Mouse (Mus musculus): ENCODE data around the gene Ift172. TPM values are rescaled to one million over a fixed set of nuclear protein-coding genes. Genes with fewer than 3 reads are reported as not detected.

Ift172 gene
- polyA plus RNA-seq (2012; rRNA removed), result 5.0 and 5.2 TPM in 2 replicates

DNA sequence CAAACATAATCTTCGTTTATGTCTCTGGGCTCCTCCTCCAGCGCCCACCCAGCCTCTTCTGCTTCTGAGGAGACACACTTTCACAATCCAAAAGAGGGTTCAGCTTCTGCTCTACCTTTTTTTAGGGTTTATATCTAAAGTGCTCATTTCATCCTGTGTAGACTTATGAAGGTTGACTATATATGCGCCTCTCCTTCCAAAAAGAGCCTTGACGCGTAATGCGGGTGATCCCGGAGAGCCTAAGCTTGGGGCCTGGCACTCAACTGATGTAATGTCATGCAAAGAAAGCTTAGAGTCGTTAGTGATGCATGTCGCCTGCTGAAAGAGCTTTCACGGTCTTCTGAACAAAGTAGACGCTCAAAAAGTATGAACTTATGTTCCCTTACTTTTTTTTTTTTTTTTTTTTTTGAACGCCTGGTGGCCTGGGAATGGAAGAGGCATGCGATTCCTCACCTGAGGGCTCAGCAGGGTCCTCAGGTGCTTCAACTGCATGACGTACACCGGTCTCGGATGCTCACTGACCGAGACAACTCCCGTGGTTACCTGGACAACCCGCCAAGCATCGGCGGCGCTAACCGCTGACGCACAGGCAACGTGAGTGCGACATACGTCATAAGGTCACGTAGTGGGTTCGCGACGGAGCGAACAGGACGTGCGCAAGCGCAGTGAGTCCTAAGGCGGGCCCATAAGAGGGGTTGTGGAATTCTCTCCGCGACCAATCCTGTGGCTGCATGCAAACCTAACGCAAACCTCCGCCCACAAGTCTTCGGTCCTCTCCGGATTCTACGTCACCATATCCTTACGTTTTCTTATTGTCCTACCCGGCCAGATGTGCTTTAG lies at the start of gene Ift172:
Gene Ift172, minus strand, starts transcription at position 596 of the 840 bp plus-strand sequence.

DNA sequence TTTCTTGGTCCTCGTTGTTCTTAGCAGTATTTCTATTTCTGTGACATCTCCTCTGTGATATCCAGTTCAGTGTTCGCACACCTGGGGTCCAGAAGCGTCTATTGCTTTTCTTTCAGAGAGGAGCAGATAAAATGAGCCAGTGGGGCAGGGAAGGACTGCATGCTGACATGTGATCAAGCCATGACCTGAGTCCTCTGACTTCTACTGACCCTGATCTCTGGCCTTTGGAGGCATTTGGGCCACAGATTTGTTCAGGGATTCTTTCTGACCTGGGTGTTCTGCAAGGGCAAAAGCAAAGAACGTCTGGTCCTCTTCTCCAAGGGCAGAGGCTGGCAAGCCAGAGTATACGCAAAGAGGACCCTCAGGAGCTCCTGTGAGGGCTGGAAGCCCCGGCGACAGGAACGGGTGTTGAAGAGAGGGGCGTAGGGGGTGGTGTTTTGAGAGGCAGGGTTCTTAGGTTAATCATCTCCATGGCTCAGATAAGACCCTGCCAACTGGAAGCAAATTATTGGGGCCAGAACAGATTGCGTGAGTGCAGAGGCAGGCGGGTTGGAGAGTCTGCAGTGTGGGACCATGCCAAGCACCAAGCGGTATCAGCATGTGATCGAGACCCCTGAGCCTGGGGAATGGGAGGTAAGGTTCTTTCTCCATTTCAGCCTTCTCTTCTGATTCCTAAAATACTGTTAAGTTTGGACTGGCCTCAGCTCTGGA lies 6.3 kb upstream of the Ift172 start, which contains the start of gene Gckr:
Gene Gckr, plus strand, starts transcription at position 397 of the 711 bp plus-strand sequence.

DNA sequence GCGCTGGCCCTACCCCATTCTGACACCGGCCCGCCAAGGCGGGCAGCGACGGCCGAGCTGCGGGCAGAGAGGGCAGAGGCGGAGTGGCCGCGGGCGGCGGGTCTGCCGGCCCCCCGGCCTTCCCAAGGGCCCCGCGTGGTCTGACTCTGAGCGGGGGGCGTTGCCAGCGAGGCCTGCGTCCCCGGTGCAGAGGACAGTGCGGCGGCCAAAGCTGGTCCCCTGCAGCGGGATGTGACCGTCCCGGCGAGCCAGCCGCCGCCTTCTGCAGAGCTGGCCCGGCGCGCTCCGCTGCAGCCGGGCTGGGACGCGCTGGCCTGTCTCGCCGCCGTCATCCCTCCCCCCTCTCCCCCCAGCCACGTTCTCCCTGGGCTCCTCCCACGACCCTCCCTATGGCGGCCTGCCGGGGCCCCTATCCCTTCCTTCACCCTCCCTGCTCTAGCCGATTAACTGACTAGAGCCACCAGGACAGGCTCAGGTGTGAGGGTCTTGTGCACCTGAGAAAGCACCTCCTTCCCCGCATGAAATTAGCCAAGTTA lies 4.8 kb upstream of the Ift172 start, which contains the start of gene Fndc4:
Gene Fndc4, minus strand, starts transcription at position 475 of the 536 bp plus-strand sequence.

DNA sequence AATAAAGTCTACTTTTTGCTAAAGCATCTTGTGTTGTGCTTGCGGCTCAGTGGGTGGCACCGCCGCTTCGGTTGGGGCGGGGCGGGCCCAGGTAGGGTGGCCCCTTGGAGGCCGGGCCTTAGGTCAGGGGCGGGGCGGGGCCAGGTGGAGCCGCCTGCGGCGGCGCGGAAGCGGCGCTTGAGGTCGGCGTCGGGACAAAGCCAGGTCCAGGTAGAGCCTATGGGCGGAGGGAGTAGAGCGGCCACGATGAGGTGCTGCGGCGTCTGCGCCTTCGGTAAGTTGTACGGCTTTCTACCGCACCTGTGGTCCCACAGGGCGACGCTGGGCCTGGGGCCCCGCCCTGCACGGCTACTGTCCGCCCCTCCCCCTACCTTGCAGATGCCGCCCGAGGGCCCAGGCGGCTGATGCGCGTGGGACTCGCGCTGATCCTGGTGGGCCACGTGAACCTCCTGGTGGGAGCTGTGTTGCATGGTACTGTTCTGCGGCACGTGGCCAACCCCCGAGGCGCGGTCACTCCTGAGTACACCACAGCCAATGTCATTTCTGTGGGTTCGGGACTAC lies 39.3 kb downstream of the Ift172 start, which contains the start of gene Krtcap3:
Gene Krtcap3, plus strand, starts transcription at position 151 of the 561 bp plus-strand sequence.

DNA sequence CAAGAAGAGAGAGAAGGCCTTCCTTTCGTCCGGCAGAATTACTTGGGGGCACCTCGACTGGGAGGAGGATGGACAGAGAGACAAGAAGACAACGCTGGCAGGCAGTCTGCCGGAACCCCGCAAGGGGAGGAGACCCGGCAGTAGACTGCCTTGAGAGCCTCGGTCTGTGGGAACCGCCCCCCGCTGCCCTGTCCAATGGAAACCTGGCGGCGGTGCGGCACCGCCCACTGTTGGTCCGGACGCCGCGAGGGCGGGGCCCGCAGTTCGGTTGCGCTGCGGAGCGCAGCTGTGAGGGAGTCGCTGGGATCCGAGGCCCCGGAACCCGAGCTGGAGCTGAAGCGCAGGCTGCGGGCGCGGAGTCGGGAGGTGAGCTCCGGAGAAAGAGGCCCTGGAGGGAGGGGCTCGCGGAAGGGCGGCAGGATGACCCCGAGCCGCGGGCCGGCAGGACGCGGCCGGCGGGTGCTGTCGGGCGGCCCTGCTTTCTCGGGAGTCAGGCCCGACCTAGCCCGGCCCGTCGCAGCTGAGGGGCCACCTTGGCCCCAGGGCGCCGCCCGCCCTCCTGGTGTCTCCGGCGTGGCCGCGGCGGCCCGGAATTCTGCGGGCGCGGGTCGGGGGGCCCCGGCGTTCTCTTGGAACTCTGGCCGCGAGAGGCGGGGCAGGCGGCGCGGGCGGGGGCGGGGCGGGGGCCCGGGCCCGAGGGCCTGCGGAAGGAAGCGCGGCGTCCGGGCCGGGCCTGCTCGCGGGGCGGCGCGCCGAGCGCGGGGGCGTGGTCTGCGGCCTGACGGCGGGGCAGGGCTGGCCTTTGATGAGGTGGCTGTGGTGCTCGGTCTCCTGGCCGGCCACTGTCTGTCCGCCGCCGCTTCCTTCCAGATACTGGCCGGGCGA lies 50.0 kb downstream of the Ift172 start, which contains the start of the genes Nrbp1 and Gm9970:
Gene Nrbp1, plus strand, starts transcription at position 228 of the 885 bp plus-strand sequence.
Gene Gm9970, minus strand, starts transcription at position 596 of the 885 bp plus-strand sequence.

DNA sequence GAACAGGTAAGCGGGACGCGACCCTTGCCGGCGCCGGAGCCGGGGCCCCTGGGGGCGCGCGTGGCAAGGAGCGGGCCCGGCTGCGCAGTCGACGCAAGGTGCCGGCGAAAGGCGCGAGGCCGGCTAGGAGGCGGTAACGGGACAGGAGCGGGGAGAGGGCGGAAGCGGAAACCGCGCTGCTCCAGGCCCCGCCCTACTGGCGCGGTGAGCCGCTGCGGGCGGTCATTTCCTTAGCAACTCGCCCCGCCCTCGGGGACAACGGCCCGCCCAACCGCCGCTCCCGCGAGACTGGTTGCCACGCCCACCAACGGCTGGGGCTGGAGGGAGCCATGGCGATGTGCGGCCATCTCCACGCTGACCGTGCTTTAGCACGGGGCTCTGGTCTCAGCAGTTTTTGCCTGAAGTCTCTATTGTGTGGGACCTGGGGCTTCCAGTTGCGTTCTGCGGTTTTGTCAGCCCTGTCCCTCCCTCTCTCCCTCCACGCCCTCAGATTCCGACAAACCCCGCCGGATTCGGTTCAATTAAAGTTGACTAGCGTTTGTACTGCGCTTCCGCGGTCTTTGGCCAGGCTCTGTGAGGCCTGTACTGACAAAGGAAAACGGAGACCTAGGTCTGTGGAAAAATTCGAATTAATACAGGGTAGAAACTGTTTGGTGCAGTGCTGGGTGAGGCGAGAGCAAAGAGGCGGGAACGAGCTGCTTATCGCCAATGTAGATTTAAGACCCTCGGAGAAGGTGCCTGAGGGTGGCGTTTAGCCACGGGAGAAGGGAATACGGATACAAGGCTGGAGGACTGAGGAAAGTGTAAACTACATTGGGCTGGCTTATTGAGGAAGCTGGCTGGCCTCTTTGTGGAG lies 70.2 kb downstream of the Ift172 start, which contains the start of gene Ppm1g:
Gene Ppm1g, minus strand, starts transcription at position 240 of the 856 bp plus-strand sequence.

Other genes starting within 250 kb of the Ift172 start
- gene Atraid, start 242.8 kb downstream of the Ift172 start, polyA plus RNA-seq (2012; rRNA removed), result 64.9 and 72.9 TPM in 2 replicates
- gene Slc5a6, start 242.2 kb downstream of the Ift172 start, polyA plus RNA-seq (2012; rRNA removed), result 4.8 and 4.9 TPM in 2 replicates
- gene Cad, start 236.3 kb downstream of the Ift172 start, polyA plus RNA-seq (2012; rRNA removed), result 6.5 and 9.2 TPM in 2 replicates
- not detected in 2 replicates for gene Dnajc5g, start 184.8 kb downstream of the Ift172 start, polyA plus RNA-seq (2012; rRNA removed)
- 0.21 and 0.24 TPM in 2 replicates for gene Slc30a3, start 182.9 kb downstream of the Ift172 start, polyA plus RNA-seq (2012; rRNA removed)
- 0.02 TPM in 1 of 2 replicates, not detected in the other for gene Trim54, start 174.4 kb downstream of the Ift172 start, polyA plus RNA-seq (2012; rRNA removed)
- not detected in 2 replicates for gene Ucn, start 152.3 kb downstream of the Ift172 start, polyA plus RNA-seq (2012; rRNA removed)
- 35.6 and 35.8 TPM in 2 replicates for gene Mpv17, start 136.9 kb downstream of the Ift172 start, polyA plus RNA-seq (2012; rRNA removed)
- 0.66 and 0.88 TPM in 2 replicates for gene Gm29609, start 111.2 kb downstream of the Ift172 start, polyA plus RNA-seq (2012; rRNA removed)
- gene Gtf3c2, start 111.0 kb downstream of the Ift172 start, polyA plus RNA-seq (2012; rRNA removed), result 24.0 and 29.8 TPM in 2 replicates
- 21.4 and 21.6 TPM in 2 replicates for gene Snx17, start 97.9 kb downstream of the Ift172 start, polyA plus RNA-seq (2012; rRNA removed)
- gene Eif2b4, start 97.7 kb downstream of the Ift172 start, polyA plus RNA-seq (2012; rRNA removed), result 24.2 and 24.7 TPM in 2 replicates
- gene Zfp513, start 88.8 kb downstream of the Ift172 start, polyA plus RNA-seq (2012; rRNA removed), result 10.7 and 12.1 TPM in 2 replicates
- gene Ppm1g, start 70.4 kb downstream of the Ift172 start, polyA plus RNA-seq (2012; rRNA removed), result 58.9 and 59.9 TPM in 2 replicates
- 36.9 and 37.8 TPM in 2 replicates for gene Nrbp1, start 50.3 kb downstream of the Ift172 start, polyA plus RNA-seq (2012; rRNA removed)
- gene Gm9970, start 49.9 kb downstream of the Ift172 start, polyA plus RNA-seq (2012; rRNA removed), result not detected in 2 replicates
- gene Krtcap3, start 39.4 kb downstream of the Ift172 start, polyA plus RNA-seq (2012; rRNA removed), result 11.9 and 12.5 TPM in 2 replicates
- 5.7 and 6.2 TPM in 2 replicates for gene Fndc4, start 5.0 kb upstream of the Ift172 start, polyA plus RNA-seq (2012; rRNA removed)
- 48.7 and 57.4 TPM in 2 replicates for gene Gckr, start 6.3 kb upstream of the Ift172 start, polyA plus RNA-seq (2012; rRNA removed)
- gene Zfp512, start 161.3 kb upstream of the Ift172 start, polyA plus RNA-seq (2012; rRNA removed), result 6.0 and 7.5 TPM in 2 replicates
- 0.01 and 0.02 TPM in 2 replicates for gene 4930548H24Rik, start 194.6 kb upstream of the Ift172 start, polyA plus RNA-seq (2012; rRNA removed)
- 5.7 and 5.9 TPM in 2 replicates for gene Gpn1, start 203.6 kb upstream of the Ift172 start, polyA plus RNA-seq (2012; rRNA removed)
- 7.7 and 8.4 TPM in 2 replicates for gene Slc4a1ap, start 235.9 kb upstream of the Ift172 start, polyA plus RNA-seq (2012; rRNA removed)
- gene Supt7l, start 236.7 kb upstream of the Ift172 start, polyA plus RNA-seq (2012; rRNA removed), result 5.5 and 5.7 TPM in 2 replicates

All from liver, embryonic 18 days (tissue).